Mouse (Mus musculus) CD4-positive, CD25-positive, alpha-beta regulatory T cell, adult 2 months (primary cell): ENCODE results near the gene Dip2c.

Experiments used
- DNase-seq: peaks from one replicate; pipeline ENCODE4 v3.0.0-alpha.2; 2012; ENCODE audit warnings: low read depth, low spot score

Dip2c gene

DNA sequence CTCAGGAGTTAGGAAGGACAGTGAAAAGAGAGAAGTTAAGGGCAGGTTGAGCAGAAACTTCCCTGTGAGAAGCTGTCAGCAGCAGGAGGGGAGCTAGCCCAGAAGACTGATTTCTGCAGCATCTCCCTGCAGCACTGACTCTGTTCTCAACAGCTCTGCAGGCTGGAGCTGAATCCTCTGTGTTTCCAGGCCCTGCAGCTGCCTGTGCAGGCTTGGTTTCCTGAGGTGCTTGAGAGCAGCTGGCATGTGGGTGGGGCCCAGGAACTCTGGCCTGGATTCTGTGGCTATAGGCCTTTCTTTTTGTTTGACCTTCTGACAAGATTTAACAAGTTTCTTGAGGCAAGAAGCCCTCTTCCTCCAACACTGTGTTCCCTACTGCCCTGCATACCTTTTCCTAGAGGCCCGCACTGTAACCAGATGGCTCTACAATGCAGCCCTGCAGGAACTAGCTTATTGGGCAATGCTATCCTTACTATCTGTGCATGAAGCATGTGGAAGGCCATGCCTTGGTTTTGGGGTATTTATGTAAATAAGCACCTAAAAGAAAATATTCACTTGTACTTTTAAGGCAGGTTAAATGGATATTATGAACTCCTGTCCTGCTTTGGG is 53.1 kb downstream of the Dip2c start:
- DNase-seq, result no peak

DNA sequence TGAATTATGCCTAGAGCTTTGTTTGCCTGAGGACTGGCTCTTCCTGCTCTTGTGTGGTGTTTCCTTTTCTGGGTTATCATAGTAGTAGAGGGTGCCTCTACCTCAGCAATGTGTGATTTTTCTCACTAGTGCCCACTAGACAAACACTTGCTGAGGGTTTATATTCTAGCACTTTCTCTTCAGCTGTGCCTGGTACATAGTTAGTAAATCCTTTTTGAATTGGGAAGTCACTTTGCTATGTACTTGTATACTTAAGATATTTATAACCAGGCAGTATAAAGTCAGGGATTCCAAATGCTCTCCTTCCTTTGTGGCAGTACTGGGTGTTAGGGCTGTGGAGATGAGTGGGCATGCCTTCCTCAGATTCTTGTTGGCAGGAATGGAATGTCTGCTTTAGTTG is 56.9 kb downstream of the Dip2c start:
- DNase-seq, result no peak

DNA sequence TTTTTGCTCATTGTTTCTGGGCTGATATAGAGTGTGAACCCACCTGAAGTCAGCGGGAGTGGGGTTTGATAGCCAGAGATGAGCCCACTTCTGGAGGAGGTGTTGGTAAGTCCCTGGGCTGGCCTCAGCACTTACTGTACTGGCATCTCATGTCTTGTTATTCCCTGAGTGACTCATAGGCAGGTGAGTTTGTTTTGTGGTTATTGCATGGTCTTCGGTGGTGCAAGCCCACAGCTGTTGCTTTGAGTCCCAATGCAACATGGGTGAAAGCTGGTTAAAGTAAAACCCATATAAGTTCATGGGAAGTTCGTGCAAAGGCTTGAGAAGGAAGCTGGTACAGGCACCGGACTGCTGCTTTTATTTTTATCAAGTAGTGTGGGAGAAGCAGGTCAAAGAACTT is 64.0 kb downstream of the Dip2c start:
- DNase-seq, result no peak

DNA sequence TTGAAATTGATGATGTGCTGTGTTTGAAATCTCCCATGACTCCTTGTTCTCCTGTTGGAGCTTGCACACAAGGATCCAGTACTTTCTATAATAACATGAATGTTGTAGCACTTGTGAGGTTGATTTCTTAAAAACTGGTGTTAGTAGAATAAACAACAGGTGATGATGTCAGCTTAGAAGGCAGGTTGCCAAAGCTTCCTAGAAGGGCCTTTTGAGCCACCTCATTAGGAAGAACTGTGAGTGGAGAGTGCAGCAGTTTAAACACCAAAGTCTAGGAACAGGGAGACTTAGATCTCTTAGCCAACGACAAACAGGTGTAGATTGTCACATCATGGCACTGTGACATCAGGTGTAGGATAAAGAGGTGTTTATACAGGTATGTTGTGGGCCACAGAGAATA is 66.4 kb downstream of the Dip2c start:
- DNase-seq, result no peak

DNA sequence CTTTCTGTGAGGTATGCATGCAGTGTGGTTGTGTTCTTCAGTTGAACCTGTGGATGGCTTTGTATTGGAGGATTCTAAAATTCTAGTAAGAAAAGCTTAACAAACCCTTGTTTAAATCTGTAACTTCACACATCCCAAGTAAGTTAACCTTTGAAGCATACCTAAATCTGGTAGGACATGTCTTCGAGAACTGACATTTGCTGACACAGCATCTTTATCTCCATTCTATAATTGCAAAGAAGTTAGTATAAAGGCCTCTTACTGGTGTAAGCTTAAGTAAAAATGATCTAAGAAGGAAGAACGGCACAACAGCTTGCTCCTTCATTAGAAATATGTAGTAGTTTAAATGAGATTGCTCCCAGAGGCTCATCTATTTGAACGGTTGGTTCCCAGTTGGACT is 71.1 kb downstream of the Dip2c start:
- DNase-seq, result no peak

DNA sequence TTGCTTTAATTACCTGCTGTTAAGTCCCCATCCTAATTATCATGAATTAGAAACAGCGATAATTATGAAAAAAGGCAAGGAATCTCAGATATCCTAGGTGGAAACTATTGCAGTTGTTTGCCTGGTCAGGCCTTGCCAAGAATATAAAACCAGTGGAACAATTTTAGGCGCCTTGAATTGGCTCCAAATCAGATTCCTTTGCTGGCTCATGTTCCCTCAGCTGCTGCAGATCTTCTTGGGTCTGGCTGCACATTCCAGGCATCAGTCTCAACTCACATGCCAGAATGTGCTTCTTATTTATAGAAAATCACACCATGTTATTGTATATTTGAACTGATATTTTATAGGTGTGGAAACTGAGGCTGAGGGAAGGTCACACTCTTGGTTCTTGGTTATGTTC is 74.3 kb downstream of the Dip2c start:
- no peak for DNase-seq

DNA sequence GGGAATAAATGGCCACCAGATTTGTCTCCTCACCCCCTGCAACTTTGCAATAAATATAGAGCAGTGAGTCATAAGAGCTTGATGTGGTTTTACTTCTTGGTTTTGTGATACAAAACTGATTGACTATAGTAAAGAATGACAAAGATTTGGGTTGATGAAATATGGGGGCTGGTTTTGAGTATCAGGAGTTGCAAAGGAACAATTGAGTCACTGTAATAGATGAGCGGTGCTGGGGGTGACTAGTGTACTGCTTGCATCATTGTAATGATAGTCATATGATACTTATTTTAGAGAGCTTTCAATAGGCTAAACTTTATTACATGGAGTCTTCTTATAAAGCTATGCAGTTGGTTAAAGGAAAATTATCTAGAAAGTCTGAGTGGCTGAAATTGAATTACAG is 77.6 kb downstream of the Dip2c start:
- peak; percentile 8 for DNase-seq

DNA sequence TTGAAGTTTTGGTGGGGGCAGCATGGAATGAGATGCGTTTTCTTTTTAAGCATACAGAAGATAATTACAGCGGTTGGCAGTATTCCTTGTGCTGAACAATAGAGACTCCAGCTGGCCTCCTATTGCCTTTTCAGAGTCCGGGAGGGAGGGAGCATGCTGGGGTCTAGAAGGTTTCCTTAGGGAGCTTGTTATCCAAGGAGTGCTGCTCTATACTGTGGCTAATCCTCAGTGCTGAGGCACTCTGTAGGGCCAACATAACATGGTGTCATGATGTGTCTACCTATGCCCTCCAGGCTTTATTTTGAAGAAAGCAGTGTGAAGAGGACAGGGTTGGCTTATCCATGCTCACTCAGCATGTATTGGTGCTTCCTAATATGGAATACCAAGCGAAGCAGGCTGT is 79.0 kb downstream of the Dip2c start:
- DNase-seq, result no peak

DNA sequence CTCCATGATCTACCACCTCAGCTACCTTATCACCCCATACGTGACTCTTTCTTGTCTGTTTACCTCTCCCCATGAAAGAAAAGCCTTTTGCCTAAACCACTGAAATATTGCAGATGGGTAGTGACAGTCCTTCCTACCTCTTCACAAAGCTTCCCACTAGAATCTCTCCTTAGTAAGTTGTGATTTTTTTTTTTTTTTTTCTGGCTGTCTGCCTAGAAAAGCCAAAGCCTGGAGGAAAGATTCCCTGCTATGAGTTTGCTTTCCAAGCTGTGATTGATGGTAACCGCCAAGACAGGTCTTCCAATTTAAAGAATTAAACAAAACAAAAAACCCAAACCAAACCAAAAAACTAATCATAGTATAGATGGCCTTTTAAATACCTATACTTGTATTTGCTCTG is 85.1 kb downstream of the Dip2c start:
- no peak for DNase-seq

DNA sequence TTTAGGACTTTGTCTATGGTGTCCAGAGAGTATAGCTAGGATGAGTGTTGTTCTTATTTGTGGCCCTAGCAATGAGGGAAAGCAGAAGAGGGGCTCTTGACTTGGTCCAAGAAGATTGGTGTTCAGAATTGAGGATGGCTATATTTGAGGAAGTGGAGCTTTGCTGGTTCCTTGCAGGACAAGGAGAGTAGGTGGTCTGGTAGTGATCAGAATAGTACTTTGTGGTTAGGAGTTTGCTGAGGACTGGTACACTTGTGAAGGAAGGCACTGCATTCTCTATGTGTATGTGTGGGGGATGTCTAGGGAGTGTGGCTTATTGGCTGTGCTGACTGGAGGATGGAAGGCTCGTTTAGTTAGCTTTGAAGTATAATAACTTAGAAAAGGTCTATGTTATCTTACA is 95.1 kb downstream of the Dip2c start:
- DNase-seq, result no peak

DNA sequence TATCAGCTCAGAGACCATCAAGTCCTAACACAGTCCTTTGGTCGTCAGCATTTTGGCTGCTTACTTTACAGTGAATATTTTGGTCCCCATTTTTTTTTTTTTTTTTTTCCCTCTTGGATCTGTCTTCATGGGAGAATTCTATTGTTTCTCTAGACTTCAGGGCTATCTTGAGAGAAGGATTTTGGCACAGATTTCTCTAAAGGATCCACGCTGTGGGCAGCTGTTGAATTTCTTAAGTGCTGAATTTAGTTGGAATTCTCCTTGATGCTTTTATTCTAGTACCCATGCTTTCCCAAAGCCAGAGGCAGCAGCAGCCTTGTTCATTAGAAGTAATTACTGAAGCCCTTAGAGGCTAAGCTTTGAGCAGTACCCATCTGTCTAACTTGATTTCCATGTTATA is 100.8 kb downstream of the Dip2c start:
- no peak for DNase-seq

DNA sequence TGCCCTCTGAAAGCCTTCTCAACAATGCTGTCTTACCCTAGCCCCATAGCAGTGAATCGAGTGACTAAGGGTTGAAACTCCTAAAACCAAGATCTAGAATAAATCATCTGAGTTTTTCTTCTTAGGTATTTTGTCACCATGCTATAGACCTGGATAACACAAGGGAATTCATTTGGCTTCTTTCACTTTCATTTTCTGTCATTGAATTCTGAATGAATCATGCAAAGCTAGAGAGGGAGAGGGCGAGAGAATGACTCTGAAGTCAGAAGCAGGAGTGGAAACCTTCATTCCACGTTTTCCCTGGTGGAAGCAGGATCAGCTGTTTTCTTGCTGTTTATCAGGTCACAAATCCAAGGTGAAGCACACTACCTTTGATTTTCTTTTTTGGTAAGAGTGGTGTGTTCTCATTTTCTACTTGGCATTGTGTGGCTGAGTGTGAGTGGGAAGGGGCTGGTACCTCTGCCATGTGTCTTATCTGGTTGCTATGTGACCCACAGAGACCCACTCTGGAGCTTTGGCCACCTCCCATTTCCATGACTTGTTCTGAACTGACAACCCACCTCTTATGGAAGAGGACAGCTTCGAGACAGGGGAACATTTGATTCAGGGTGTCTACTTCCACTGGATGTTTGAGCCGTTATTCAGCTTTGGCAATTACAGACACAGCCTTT is 104.5 kb downstream of the Dip2c start:
- DNase-seq, result no peak

DNA sequence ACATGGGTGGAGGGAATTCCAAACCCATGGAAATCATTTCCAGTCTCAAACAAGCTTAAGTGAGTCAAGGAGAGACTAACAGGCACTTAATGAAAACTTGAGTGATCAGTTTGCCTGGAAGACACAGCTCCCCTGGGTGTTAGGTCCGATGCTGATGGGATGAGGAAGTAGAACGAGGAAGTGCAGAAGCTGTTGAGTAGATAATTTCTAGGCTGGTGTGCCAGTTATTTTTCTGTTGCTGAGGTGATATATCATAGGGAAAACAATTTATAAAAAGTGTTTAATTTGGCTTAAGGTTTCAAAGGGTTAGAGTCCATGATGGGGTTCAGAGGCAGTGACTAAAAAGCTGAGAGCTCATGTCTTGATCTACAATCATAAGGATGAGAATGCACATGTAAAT is 111.7 kb downstream of the Dip2c start:
- DNase-seq, result no peak

DNA sequence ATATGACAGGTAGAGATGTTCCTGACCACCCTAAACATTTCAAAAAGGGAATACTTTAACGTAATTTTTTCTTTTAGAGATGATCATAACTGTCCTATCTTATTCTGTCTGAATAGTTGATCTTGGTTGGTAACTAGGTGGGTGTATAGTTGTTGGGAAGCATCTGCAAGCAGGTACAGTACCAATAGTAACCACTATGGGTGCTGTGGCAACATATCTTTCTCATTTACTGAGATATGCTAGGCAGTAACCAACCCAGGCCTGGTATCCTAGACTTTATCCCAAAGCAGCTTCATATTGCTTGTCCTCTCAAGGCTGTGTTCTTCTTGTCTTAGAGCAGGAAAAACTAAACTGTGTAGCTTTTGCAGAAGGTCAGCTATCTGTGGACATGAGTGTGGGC is 113.0 kb downstream of the Dip2c start:
- no peak for DNase-seq

DNA sequence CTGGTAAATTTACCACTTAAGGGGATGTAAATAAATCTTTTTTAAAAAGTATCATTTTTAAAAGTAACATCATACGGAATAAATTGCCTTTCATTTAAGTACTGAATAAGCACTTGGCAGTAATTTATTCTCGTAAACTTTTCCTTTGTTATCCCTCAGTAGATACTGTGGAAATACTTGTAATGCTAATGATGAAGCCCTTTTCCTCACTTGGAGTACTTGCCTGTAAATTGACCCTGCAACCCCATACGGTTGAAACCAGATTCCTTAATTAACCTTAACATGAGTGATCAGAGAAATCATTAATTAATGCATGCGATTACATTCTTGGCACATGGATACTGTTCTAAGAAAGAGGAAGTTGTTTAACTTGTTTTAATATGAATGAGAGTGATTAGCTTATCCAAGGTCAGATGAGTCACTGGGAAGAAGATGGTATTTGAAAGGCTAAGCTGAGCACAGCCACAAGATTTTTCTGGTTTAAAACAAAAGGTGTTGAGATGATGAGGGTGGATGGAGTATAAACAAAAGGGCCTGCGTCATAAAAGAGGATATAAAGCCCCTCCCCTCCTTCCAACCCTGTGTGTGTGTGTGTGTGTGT is 114.0 kb downstream of the Dip2c start:
- DNase-seq, result no peak

DNA sequence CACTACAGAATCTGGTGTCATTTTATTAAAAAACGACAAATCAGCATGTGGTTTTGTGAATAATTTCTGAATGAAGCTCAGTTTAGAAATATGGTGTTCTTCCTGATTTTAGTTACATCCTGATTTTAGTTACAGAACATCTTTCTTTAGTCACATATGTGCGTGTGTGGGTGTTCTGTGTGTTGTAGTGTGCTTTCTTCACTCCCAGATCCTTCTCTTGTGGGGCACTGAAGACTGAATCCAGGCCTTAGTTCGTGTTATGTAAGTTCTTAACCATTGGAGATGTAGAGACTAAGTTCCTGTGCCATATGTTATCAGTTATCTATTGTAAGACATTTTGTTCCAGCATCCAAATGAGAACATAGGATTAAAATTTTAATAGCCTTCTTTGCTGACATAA is 117.1 kb downstream of the Dip2c start:
- no peak for DNase-seq

DNA sequence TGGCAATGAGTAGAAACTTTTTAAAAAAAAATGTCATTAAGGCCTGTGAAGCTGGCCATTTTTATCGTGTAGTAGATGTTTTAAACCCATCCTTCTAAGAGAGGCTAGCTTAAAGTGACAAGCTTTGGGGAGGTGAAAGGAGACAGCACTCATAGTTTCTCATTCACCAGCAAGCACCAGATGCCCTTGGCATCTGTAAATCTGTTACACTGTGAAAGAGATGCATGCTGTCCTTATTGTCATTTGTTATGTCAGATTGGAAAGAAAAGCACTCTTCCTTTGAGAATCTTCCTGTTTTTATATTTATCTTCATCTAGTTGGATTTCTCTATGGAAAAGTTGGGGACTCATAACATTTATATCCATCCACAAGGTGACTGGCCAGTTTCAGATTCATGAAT is 119.0 kb downstream of the Dip2c start:
- DNase-seq, result no peak

DNA sequence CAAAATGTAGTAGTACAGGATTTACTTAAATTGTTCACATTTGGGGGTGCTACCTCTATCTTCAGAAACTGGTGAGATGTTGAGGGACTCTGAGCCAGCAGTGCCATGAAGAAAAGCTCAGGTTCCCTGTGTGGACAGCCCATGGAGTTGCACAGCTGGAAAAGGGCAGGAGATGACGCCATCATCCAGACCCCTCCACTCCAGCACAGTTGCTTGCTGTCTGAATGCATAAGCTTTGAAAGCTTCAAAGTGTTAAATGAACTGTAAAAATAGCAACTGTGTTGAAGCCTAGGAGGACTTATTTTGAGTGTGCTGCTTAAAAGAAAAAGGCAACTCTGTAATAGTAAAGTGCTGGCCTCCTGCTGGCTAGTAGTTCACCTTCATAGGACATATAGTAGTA is 122.5 kb downstream of the Dip2c start:
- DNase-seq, result no peak

DNA sequence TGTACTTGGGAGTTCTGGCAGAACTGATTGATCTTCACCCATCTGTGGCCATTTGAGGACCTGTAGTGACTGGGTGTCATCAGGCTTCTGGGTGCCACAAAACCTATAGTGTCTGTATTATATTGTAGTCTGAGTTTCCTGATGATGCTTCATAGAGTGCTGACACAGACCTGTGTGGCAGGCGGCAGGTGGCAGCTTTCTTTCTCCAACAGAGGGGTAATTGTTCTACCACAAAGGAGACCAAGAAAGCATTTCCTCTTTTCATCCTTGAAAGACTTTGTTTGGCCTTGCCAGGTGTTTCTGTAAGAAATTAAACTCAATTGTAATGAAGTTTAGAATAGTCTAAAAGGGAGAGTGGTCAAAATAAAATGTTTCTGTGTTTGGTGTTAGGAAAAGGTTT is 129.1 kb downstream of the Dip2c start:
- DNase-seq, result no peak

DNA sequence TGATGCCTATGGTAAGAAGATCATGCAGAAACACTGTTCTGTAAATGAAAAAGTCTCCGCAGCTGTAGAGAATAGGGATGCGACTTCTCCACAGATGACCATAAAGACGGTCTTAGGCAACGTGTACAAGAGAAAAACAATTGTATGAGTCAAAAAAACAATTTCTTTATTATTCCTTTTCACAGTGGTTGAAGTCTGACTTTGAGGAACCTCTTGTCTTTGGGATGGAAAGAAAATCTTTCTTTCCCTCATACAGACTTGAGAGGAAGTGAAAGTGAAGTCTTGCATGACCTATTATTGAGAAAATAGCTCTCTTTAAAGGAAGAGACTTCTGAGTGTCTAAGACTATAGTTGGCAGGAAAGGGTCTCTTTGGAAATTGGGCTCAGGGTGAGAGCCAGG is 132.7 kb downstream of the Dip2c start:
- no peak for DNase-seq

DNA sequence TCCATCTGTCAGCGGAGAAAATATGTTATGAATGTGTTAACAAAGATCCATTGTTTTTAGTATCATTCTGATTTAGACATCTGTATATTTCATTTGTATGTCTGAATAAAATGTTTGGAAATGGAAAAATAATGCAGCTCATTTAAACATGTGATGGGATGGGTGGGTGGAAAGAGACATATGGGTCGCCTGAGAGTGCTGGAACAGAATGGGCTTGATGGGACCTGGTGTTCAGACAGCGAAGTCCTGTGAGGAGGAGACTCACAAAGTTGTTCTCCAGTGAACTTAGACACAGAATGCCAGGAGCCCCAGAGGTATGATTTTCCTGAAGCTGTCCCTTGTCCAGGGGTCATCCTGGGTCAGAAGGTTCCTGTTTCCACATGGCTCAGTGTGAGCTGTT is 142.1 kb downstream of the Dip2c start:
- DNase-seq, result no peak

DNA sequence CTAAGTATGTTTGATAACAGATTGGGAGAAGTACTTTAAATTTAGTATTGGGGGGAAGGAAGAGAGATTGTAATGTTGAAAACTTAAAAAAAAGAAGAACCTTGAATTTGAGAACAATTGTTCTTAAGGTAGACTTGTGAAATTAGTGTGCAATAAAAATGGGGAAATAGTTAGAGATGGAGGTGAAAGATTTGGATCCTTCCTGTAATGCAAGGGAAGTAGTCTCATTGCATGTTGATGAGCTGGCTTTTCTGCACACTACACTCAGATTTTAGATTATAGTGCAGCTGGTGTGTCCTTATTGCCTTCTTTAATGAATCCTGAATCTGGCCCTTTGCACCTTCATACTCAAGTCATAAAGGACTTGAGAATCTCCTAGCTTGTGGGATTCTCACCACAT is 142.9 kb downstream of the Dip2c start:
- DNase-seq, result no peak

DNA sequence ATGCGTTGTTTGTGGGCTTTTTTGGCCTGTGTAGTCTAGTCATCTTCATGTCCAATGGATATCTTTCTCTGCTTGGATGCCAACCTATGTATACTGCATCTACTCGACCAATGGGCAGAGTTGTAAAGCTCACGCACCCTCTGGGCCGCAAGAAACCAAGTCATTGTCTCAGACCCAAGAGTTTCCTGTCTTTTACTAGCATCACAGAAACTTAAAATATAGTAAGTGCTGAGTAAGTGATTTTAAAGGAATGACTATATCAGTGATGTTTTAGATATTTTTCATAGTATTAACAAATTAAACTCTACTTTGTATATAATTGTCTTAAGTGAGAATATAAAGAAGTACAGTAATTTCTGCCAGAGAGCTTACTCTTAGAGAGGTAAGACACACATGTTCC is 145.6 kb downstream of the Dip2c start:
- DNase-seq, result no peak

DNA sequence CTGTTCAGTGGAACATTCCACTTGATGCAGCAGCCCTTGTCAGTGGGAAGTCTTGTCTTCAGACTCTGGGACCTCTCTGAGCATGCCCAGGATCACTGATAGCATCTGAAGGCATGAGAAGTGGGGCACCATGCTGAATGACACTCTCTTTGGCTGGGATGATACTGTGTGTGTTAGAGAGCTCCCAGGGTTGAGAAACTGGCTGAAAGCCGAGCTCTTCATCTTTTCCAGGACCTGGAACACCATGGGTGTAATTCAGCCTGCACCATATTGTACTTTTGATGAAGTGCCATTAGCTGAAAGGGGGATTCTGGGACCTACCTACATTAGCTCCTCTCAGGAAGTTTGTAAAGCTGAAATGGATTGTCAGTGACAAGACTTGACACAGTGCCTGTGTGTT is 146.5 kb downstream of the Dip2c start:
- DNase-seq, result no peak
